Mouse (Mus musculus) ES-E14 (cell line): Measurements from ENCODE around the gene Alkbh2.

Source experiments
- CHD2 ChIP-seq: IDR thresholded peaks from 2 replicates; pipeline ENCODE4 v1.6.1; 2014; ENCODE audit warnings: mild to moderate bottlenecking, low read depth, low read length, inconsistent platforms
- HCFC1 ChIP-seq: IDR thresholded peaks from 2 replicates; pipeline ENCODE4 v1.6.1; 2012; ENCODE audit warnings: low read length, inconsistent platforms, borderline replicate concordance; ENCODE audit not compliant: insufficient read depth
- MAFK ChIP-seq: IDR thresholded peaks from 2 replicates; pipeline ENCODE4 v1.6.1; 2014; ENCODE audit warnings: mild to moderate bottlenecking, low read depth, low read length, inconsistent platforms; ENCODE audit not compliant: insufficient read depth

DNA sequence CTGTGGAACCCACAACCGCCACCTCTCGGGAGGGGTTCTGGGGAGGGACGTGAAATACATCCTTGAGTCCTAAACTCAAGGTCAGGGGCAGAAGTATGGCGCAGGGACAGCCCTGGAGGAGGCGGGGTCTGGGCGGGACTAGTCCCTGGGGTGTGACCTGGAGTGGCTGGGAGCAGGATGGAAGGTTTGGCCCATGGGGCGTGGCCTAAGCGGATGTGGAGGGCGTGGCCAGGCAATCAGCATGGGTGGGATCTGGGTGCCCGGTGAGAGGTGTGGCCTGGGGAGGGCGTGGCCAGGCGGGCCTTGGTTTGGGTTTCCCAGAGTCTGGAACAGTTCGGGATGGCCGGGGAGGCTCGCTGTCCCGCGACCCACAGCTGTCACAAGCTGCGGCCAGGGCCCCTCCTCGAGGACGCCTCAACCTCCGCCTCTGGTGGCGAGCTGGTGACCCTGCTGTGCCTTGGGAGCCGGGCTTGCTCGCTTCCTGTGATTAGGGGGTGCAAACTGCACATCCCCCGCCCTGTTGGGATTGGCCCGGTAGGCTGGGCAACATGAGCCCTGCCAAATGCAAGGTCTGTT lies 47.7 kb upstream of the Alkbh2 start:
- no peak for TF ChIP-seq HCFC1
- no peak for TF ChIP-seq CHD2
- no peak for TF ChIP-seq MAFK
